Mouse (Mus musculus) spleen, adult 18-20 months (tissue): Measurements from ENCODE around the gene Gulp1.

Experiments used
- DNase-seq, 2 experiments: peaks; one replicate each; pipeline ENCODE4 v3.0.0; 2022; ENCODE audit warnings: mixed read lengths in 2 of 2

The Gulp1 gene

GRCm38 (mm10) chr1:44741256-44741655 is 189.9 kb downstream of the Gulp1 start:
- no peak for DNase-seq

- DNase-seq, result no peak
These were observed 194.4 kb downstream of the Gulp1 start for GRCm38 (mm10) chr1:44745711-44746110.

- no peak for DNase-seq
These were observed 199.7 kb downstream of the Gulp1 start for GRCm38 (mm10) chr1:44750731-44751730.

GRCm38 (mm10) chr1:44778251-44778650 is 226.9 kb downstream of the Gulp1 start:
- no peak for DNase-seq

GRCm38 (mm10) chr1:44803594-44804372 is 252.5 kb downstream of the Gulp1 start:
- DNase-seq, result no peak

- no peak for DNase-seq
These were observed 255.1 kb downstream of the Gulp1 start for GRCm38 (mm10) chr1:44806368-44806767.

GRCm38 (mm10) chr1:44810336-44810735 is 259.0 kb downstream of the Gulp1 start:
- DNase-seq, result no peak

GRCm38 (mm10) chr1:44833934-44834333 is 282.6 kb downstream of the Gulp1 start:
- no peak for DNase-seq
